ENCODE assay signal across 19 mouse cellular contexts in genomic region chr2:179967633-179968032, GRCm38 (mm10). TPM values are rescaled to one million over a fixed set of nuclear protein-coding genes. Genes with fewer than 3 reads are reported as not detected.
DNase-seq lines count a peak whose midpoint lies in the region; ATAC-seq lines count a peak whose summit lies in the region.
"Had no signal": no experiment of that assay in that cellular context is flagged by ENCODE, and none has a peak within 500 bp of the region (broad histone marks: within the 10 kb centered on the region; RNA-seq: fewer than 3 reads in every experiment).

No protein-coding gene starts in this region.

- H3K4me3 ChIP-seq in forebrain, embryonic 14.5 days (ENCODE audit: low read depth, low read length) = no peak overlapping the region
- H3K4me3 ChIP-seq in forebrain, embryonic 11.5 days (ENCODE audit: low read depth, low read length) = no peak overlapping the region
- no peak overlapping the region for H3K4me3 ChIP-seq in heart, embryonic 12.5 days
- no peak overlapping the region for H3K4me3 ChIP-seq in heart, embryonic 16.5 days (ENCODE audit: low read length)
- H3K4me3 ChIP-seq in midbrain, embryonic 10.5 days = no peak overlapping the region
- H3K4me3 ChIP-seq: embryonic facial prominence, embryonic 10.5 days; heart, adult 2 months; hindbrain, embryonic 15.5 days; kidney, embryonic 15.5 days had no signal

- 83% methylated on average over 5 of the region's 5 CpGs for WGBS in forebrain, embryonic 14.5 days
- WGBS in forebrain, embryonic 11.5 days = 84% methylated on average over 5 of the region's 5 CpGs
- 39% methylated on average over 5 of the region's 5 CpGs for WGBS in heart, embryonic 12.5 days
- WGBS in heart, embryonic 16.5 days = 34% methylated on average over 5 of the region's 5 CpGs
- 91% methylated on average over 5 of the region's 5 CpGs for WGBS in midbrain, embryonic 10.5 days

- no peak overlapping the region for H3K4me2 ChIP-seq in forebrain, embryonic 14.5 days (ENCODE audit: low read length)
- H3K4me2 ChIP-seq in forebrain, embryonic 11.5 days (ENCODE audit: low read depth, low read length, severe bottlenecking) = no peak overlapping the region
- peak overlapping the region; percentile 42 for H3K4me2 ChIP-seq in heart, embryonic 12.5 days
- no peak overlapping the region for H3K4me2 ChIP-seq in heart, embryonic 16.5 days (ENCODE audit: low read depth, low read length)
- H3K4me2 ChIP-seq: hindbrain, embryonic 15.5 days; kidney, embryonic 15.5 days had no signal

- H3K9me3 ChIP-seq in forebrain, embryonic 14.5 days (replicated peaks; ENCODE audit: control insufficient read depth, low read length) = no peaks in the 10 kb centered on the region
- H3K9me3 ChIP-seq in forebrain, embryonic 11.5 days (ENCODE audit: control insufficient read depth, low read length) = no peaks in the 10 kb centered on the region
- H3K9me3 ChIP-seq in heart, embryonic 12.5 days (replicated peaks) = no peaks in the 10 kb centered on the region
- no peaks in the 10 kb centered on the region for H3K9me3 ChIP-seq in heart, embryonic 16.5 days (replicated peaks; ENCODE audit: control insufficient read depth, low read length)
- no peaks in the 10 kb centered on the region for H3K9me3 ChIP-seq in midbrain, embryonic 10.5 days (replicated peaks)
- H3K9me3 ChIP-seq: embryonic facial prominence, embryonic 10.5 days; hindbrain, embryonic 15.5 days; kidney, embryonic 15.5 days had no signal

- H3K36me3 ChIP-seq in forebrain, embryonic 14.5 days (ENCODE audit: control insufficient read depth, insufficient read depth, low read length) = no peaks in the 10 kb centered on the region
- no peaks in the 10 kb centered on the region for H3K36me3 ChIP-seq in forebrain, embryonic 11.5 days (ENCODE audit: control insufficient read depth, insufficient read depth, low read length)
- H3K36me3 ChIP-seq in heart, embryonic 12.5 days = no peaks in the 10 kb centered on the region
- no peaks in the 10 kb centered on the region for H3K36me3 ChIP-seq in heart, embryonic 16.5 days (ENCODE audit: control insufficient read depth, insufficient read depth)
- H3K36me3 ChIP-seq in midbrain, embryonic 10.5 days = no peaks in the 10 kb centered on the region
- H3K36me3 ChIP-seq: embryonic facial prominence, embryonic 10.5 days; hindbrain, embryonic 15.5 days; kidney, embryonic 15.5 days had no signal

- no peaks in the 10 kb centered on the region for H3K27me3 ChIP-seq in forebrain, embryonic 14.5 days (replicated peaks; ENCODE audit: control insufficient read depth, insufficient read depth, low read length)
- H3K27me3 ChIP-seq in forebrain, embryonic 11.5 days (ENCODE audit: control insufficient read depth, insufficient read depth, low read length) = no peaks in the 10 kb centered on the region
- no peaks in the 10 kb centered on the region for H3K27me3 ChIP-seq in heart, embryonic 12.5 days (replicated peaks)
- H3K27me3 ChIP-seq in heart, embryonic 16.5 days (ENCODE audit: control insufficient read depth, insufficient read depth, low read length) = no peaks in the 10 kb centered on the region
- H3K27me3 ChIP-seq in midbrain, embryonic 10.5 days (ENCODE audit: low read depth, poor library complexity, severe bottlenecking) = no peaks in the 10 kb centered on the region
- H3K27me3 ChIP-seq: hindbrain, embryonic 15.5 days; kidney, embryonic 15.5 days had no signal

- no peak for ATAC-seq in forebrain, embryonic 14.5 days
- no peak for ATAC-seq in forebrain, embryonic 11.5 days (replicated peaks; ENCODE audit: low FRiP score)
- ATAC-seq in heart, embryonic 12.5 days (ENCODE audit: insufficient number of reproducible peaks, low FRiP score) = 0 out of 2 replicates have a peak, but pooled peaks have one; percentile 46
- peak; percentile 50 for ATAC-seq in heart, embryonic 16.5 days (replicated peaks; ENCODE audit: extremely low read depth, insufficient read depth, low FRiP score)
- ATAC-seq: forebrain, postnatal 0 days; intestine, embryonic 16.5 days had no signal

- peaks cover 6% of the 10 kb centered on the region; the same call in 1 of the 2 replicates for H3K4me1 ChIP-seq in forebrain, embryonic 14.5 days (ENCODE audit: control insufficient read depth, insufficient read depth, low read length)
- H3K4me1 ChIP-seq in forebrain, embryonic 11.5 days (replicated peaks; ENCODE audit: control insufficient read depth, insufficient read depth, low read length) = peaks cover 2% of the 10 kb centered on the region; the same call in 1 of the 2 replicates
- peaks cover 91% of the 10 kb centered on the region for H3K4me1 ChIP-seq in heart, embryonic 12.5 days (replicated peaks)
- peaks cover 65% of the 10 kb centered on the region for H3K4me1 ChIP-seq in heart, embryonic 16.5 days (ENCODE audit: control insufficient read depth, insufficient read depth, low read length)
- H3K4me1 ChIP-seq in midbrain, embryonic 10.5 days = peaks cover 81% of the 10 kb centered on the region

- H3K27ac ChIP-seq in forebrain, embryonic 14.5 days (ENCODE audit: low read depth, low read length) = no peak overlapping the region
- H3K27ac ChIP-seq in forebrain, embryonic 11.5 days (ENCODE audit: low read depth, low read length) = no peak overlapping the region
- peak overlapping the region; percentile 77 for H3K27ac ChIP-seq in heart, embryonic 12.5 days (ENCODE audit: poor library complexity, severe bottlenecking)
- H3K27ac ChIP-seq in heart, embryonic 16.5 days (ENCODE audit: low read length) = peak overlapping the region; percentile 15; the same call in 1 of the 2 replicates
- no peak overlapping the region for H3K27ac ChIP-seq in midbrain, embryonic 10.5 days (replicated peaks)
- H3K27ac ChIP-seq: embryonic facial prominence, embryonic 10.5 days; heart, adult 2 months; hindbrain, embryonic 15.5 days; kidney, embryonic 15.5 days had no signal

- intact Hi-C loops in heart, postnatal 14 days (cut with DNase I) = no loop called here

- 0 out of 2 replicates have a peak overlapping the region, but pooled peaks have one; percentile 8 for H3K9ac ChIP-seq in forebrain, embryonic 14.5 days (ENCODE audit: low read length)
- H3K9ac ChIP-seq in forebrain, embryonic 11.5 days (ENCODE audit: low read length) = no peak overlapping the region
- H3K9ac ChIP-seq in heart, embryonic 12.5 days = no peak overlapping the region
- no peak overlapping the region for H3K9ac ChIP-seq in heart, embryonic 16.5 days (ENCODE audit: low read length)
- H3K9ac ChIP-seq: forebrain, postnatal 0 days; hindbrain, embryonic 15.5 days; kidney, embryonic 15.5 days had no signal

- no peak for DNase-seq in forebrain, embryonic 14.5 days (ENCODE audit: low spot score)
- DNase-seq in forebrain, embryonic 11.5 days (ENCODE audit: low spot score) = no peak
- DNase-seq in heart, postnatal 14 days = no peak
- no peak for DNase-seq in heart, adult 8-10 months (ENCODE audit: low spot score)
- no peak for DNase-seq in midbrain, embryonic 10.5 days (ENCODE audit: low spot score)
- DNase-seq: adrenal gland, adult 8-10 months; adrenal gland, postnatal 36 days; cerebellum, adult 9-10 months; forebrain, postnatal 0 days; gastrocnemius, postnatal 36 days; heart, adult 2 months; kidney, adult 2 months; kidney, postnatal 14 days had no signal

RNA-seq across cellular contexts. Expression of gene Taf4, which starts 8.8 kb away (rescaled TPM):
- polyA plus RNA-seq in forebrain, embryonic 14.5 days (2014; fragmentation: Nextera tagmentation; extraction: Ambion mirVana) = 4.3 and 5.8 TPM in 2 replicates
- polyA plus RNA-seq in forebrain, embryonic 11.5 days (2014; fragmentation: Nextera tagmentation; extraction: Ambion mirVana) = 7.4 and 8.2 TPM in 2 replicates
- polyA plus RNA-seq in heart, embryonic 12.5 days (2016; fragmentation: Nextera tagmentation; extraction: Ambion mirVana) = 2.4 and 2.7 TPM in 2 replicates
- total RNA-seq in heart, postnatal 14 days (2021) = 10 to 100 TPM; 15.8 to 19.0 TPM
- 2.1 TPM in 2 replicates for polyA plus RNA-seq in heart, embryonic 16.5 days (2015; fragmentation: Nextera tagmentation; extraction: Ambion mirVana)
- 10 to 100 TPM; 13.0 to 21.5 (median 16.1) TPM for total RNA-seq in heart, adult 8-10 months (2022)
- polyA plus RNA-seq in midbrain, embryonic 10.5 days (2016; fragmentation: Nextera tagmentation; extraction: Ambion mirVana) = 3.5 and 4.0 TPM in 2 replicates

RNA-seq across cellular contexts. Expression of gene Lsm14b, which starts 57.2 kb away (rescaled TPM):
- 17.9 and 29.1 TPM in 2 replicates for polyA plus RNA-seq in forebrain, embryonic 14.5 days (2014; fragmentation: Nextera tagmentation; extraction: Ambion mirVana)
- polyA plus RNA-seq in forebrain, embryonic 11.5 days (2014; fragmentation: Nextera tagmentation; extraction: Ambion mirVana) = 7.5 and 8.9 TPM in 2 replicates
- polyA plus RNA-seq in heart, embryonic 12.5 days (2016; fragmentation: Nextera tagmentation; extraction: Ambion mirVana) = 4.8 and 6.9 TPM in 2 replicates
- 10 to 100 TPM; 57.3 to 61.8 TPM for total RNA-seq in heart, postnatal 14 days (2021)
- polyA plus RNA-seq in heart, embryonic 16.5 days (2015; fragmentation: Nextera tagmentation; extraction: Ambion mirVana) = 4.5 and 6.7 TPM in 2 replicates
- 10 to 100 TPM; 63.9 to 69.4 (median 67.0) TPM for total RNA-seq in heart, adult 8-10 months (2022)
- 9.4 and 10.4 TPM in 2 replicates for polyA plus RNA-seq in midbrain, embryonic 10.5 days (2016; fragmentation: Nextera tagmentation; extraction: Ambion mirVana)

Comparison
In these comparisons a context has a peak if more than half of its experiments do, and no peak if none do; other contexts are left out.
1. ATAC-seq: peak in heart, embryonic 12.5 days (single experiment) and heart, embryonic 16.5 days (single experiment); none in forebrain, embryonic 14.5 days (single experiment) and forebrain, embryonic 11.5 days (single experiment).
2. H3K27ac ChIP-seq: peak in heart, embryonic 12.5 days (single experiment) and heart, embryonic 16.5 days (single experiment); none in forebrain, embryonic 14.5 days (single experiment), forebrain, embryonic 11.5 days (single experiment) and midbrain, embryonic 10.5 days (single experiment).